Mouse (Mus musculus): ENCODE measurements around the gene Fkbp14.

The Fkbp14 gene

GRCm38 (mm10) chr6:54597208-54597607 lies at the start of gene Fkbp14:
Fkbp14 (minus strand) TSS chr6:54597308.
- peaks cover 28% of the 10 kb centered on the region for H3K4me1 ChIP-seq (replicated peaks; ENCODE audit: low read depth, low read length)
- H3K27me3 ChIP-seq (ENCODE audit: insufficient read depth, low read length): peaks cover 19% of the 10 kb centered on the region
- no peak within 1 kb of the TSS for H3K4me3 ChIP-seq (replicated peaks; ENCODE audit: low read length)
- no peaks in the 10 kb centered on the region for H3K9me3 ChIP-seq (ENCODE audit: low read length)
- TF ChIP-seq POU5F1 (IDR thresholded peaks at IDR 0.05; ENCODE audit: borderline replicate concordance, low read length): no peak
- TF ChIP-seq NANOG (IDR thresholded peaks at IDR 0.05; ENCODE audit: borderline replicate concordance, low read length): no peak
- no peak for TF ChIP-seq CTCF (conservative IDR thresholded peaks at IDR 0.05; ENCODE audit: low read length)
- H3K36me3 ChIP-seq (ENCODE audit: insufficient read depth, low read length): no peaks in the 10 kb centered on the region; the same call in 1 of the 2 replicates

- TF ChIP-seq NANOG (IDR thresholded peaks at IDR 0.05; ENCODE audit: borderline replicate concordance, low read length): no peak
- TF ChIP-seq CTCF (conservative IDR thresholded peaks at IDR 0.05; ENCODE audit: low read length): no peak
- TF ChIP-seq POU5F1 (IDR thresholded peaks at IDR 0.05; ENCODE audit: borderline replicate concordance, low read length): no peak
- Histone ChIP-seq H3K27me3 (ENCODE audit: insufficient read depth, low read length) (no peaks in the 10 kb centered on the region), H3K4me3 (replicated peaks; ENCODE audit: low read length) (no peak overlapping the region), H3K36me3 (ENCODE audit: insufficient read depth, low read length) (peaks cover 10% of the 10 kb centered on the region), H3K9me3 (ENCODE audit: low read length) (peaks cover 3% of the 10 kb centered on the region; the same call in 1 of the 2 replicates), H3K4me1 (replicated peaks; ENCODE audit: low read depth, low read length) (no peaks in the 10 kb centered on the region)
Observed at GRCm38 (mm10) chr6:54643181-54643580, 46.1 kb upstream of the Fkbp14 start.

GRCm38 (mm10) chr6:54641953-54642352 lies 44.8 kb upstream of the Fkbp14 start:
- Histone ChIP-seq H3K36me3 (ENCODE audit: insufficient read depth, low read length) (peaks cover 13% of the 10 kb centered on the region), H3K4me1 (replicated peaks; ENCODE audit: low read depth, low read length) (no peaks in the 10 kb centered on the region), H3K9me3 (ENCODE audit: low read length) (peaks cover 3% of the 10 kb centered on the region; the same call in 1 of the 2 replicates), H3K4me3 (replicated peaks; ENCODE audit: low read length) (no peak overlapping the region), H3K27me3 (ENCODE audit: insufficient read depth, low read length) (no peaks in the 10 kb centered on the region)
- TF ChIP-seq POU5F1 (IDR thresholded peaks at IDR 0.05; ENCODE audit: borderline replicate concordance, low read length) (no peak), NANOG (IDR thresholded peaks at IDR 0.05; ENCODE audit: borderline replicate concordance, low read length) (no peak), CTCF (conservative IDR thresholded peaks at IDR 0.05; ENCODE audit: low read length) (no peak)

GRCm38 (mm10) chr6:54639877-54640276 lies 42.8 kb upstream of the Fkbp14 start:
- TF ChIP-seq POU5F1 (IDR thresholded peaks at IDR 0.05; ENCODE audit: borderline replicate concordance, low read length) (no peak), NANOG (IDR thresholded peaks at IDR 0.05; ENCODE audit: borderline replicate concordance, low read length) (no peak), CTCF (conservative IDR thresholded peaks at IDR 0.05; ENCODE audit: low read length) (no peak)

GRCm38 (mm10) chr6:54631462-54631861 lies 34.4 kb upstream of the Fkbp14 start:
- Histone ChIP-seq H3K36me3 (ENCODE audit: insufficient read depth, low read length) (peaks cover 24% of the 10 kb centered on the region), H3K4me3 (replicated peaks; ENCODE audit: low read length) (no peak overlapping the region), H3K4me1 (replicated peaks; ENCODE audit: low read depth, low read length) (no peaks in the 10 kb centered on the region), H3K9me3 (ENCODE audit: low read length) (no peaks in the 10 kb centered on the region), H3K27me3 (ENCODE audit: insufficient read depth, low read length) (no peaks in the 10 kb centered on the region)
- TF ChIP-seq POU5F1 (IDR thresholded peaks at IDR 0.05; ENCODE audit: borderline replicate concordance, low read length): no peak
- no peak for TF ChIP-seq NANOG (IDR thresholded peaks at IDR 0.05; ENCODE audit: borderline replicate concordance, low read length)
- TF ChIP-seq CTCF (conservative IDR thresholded peaks at IDR 0.05; ENCODE audit: low read length): no peak

More at GRCm38 (mm10) chr6:54639877-54640276, 42.8 kb upstream of the Fkbp14 start:
- Histone ChIP-seq H3K27me3 (ENCODE audit: insufficient read depth, low read length) (no peaks in the 10 kb centered on the region), H3K9me3 (ENCODE audit: low read length) (peaks cover 3% of the 10 kb centered on the region; the same call in 1 of the 2 replicates), H3K4me3 (replicated peaks; ENCODE audit: low read length) (no peak overlapping the region), H3K4me1 (replicated peaks; ENCODE audit: low read depth, low read length) (no peaks in the 10 kb centered on the region), H3K36me3 (ENCODE audit: insufficient read depth, low read length) (peaks cover 13% of the 10 kb centered on the region)

GRCm38 (mm10) chr6:54629734-54630133 lies 32.6 kb upstream of the Fkbp14 start:
- Histone ChIP-seq H3K9me3 (ENCODE audit: low read length) (no peaks in the 10 kb centered on the region), H3K4me1 (replicated peaks; ENCODE audit: low read depth, low read length) (no peaks in the 10 kb centered on the region), H3K4me3 (replicated peaks; ENCODE audit: low read length) (no peak overlapping the region), H3K27me3 (ENCODE audit: insufficient read depth, low read length) (no peaks in the 10 kb centered on the region), H3K36me3 (ENCODE audit: insufficient read depth, low read length) (peaks cover 31% of the 10 kb centered on the region)
- TF ChIP-seq NANOG (IDR thresholded peaks at IDR 0.05; ENCODE audit: borderline replicate concordance, low read length) (no peak), POU5F1 (IDR thresholded peaks at IDR 0.05; ENCODE audit: borderline replicate concordance, low read length) (no peak), CTCF (conservative IDR thresholded peaks at IDR 0.05; ENCODE audit: low read length) (no peak)

- Histone ChIP-seq H3K9me3 (ENCODE audit: low read length) (no peaks in the 10 kb centered on the region), H3K36me3 (ENCODE audit: insufficient read depth, low read length) (peaks cover 38% of the 10 kb centered on the region), H3K27me3 (ENCODE audit: insufficient read depth, low read length) (no peaks in the 10 kb centered on the region), H3K4me1 (replicated peaks; ENCODE audit: low read depth, low read length) (no peaks in the 10 kb centered on the region), H3K4me3 (replicated peaks; ENCODE audit: low read length) (no peak overlapping the region)
- no peak for TF ChIP-seq POU5F1 (IDR thresholded peaks at IDR 0.05; ENCODE audit: borderline replicate concordance, low read length)
- no peak for TF ChIP-seq CTCF (conservative IDR thresholded peaks at IDR 0.05; ENCODE audit: low read length)
- TF ChIP-seq NANOG (IDR thresholded peaks at IDR 0.05; ENCODE audit: borderline replicate concordance, low read length): no peak
Observed at GRCm38 (mm10) chr6:54628381-54628780, 31.3 kb upstream of the Fkbp14 start.

GRCm38 (mm10) chr6:54620357-54620756 lies 23.2 kb upstream of the Fkbp14 start:
- Histone ChIP-seq H3K4me3 (replicated peaks; ENCODE audit: low read length) (no peak overlapping the region), H3K27me3 (ENCODE audit: insufficient read depth, low read length) (no peaks in the 10 kb centered on the region), H3K9me3 (ENCODE audit: low read length) (no peaks in the 10 kb centered on the region), H3K4me1 (replicated peaks; ENCODE audit: low read depth, low read length) (no peaks in the 10 kb centered on the region), H3K36me3 (ENCODE audit: insufficient read depth, low read length) (peaks cover 37% of the 10 kb centered on the region)
- TF ChIP-seq POU5F1 (IDR thresholded peaks at IDR 0.05; ENCODE audit: borderline replicate concordance, low read length) (no peak), CTCF (conservative IDR thresholded peaks at IDR 0.05; ENCODE audit: low read length) (no peak), NANOG (IDR thresholded peaks at IDR 0.05; ENCODE audit: borderline replicate concordance, low read length) (no peak)

- TF ChIP-seq NANOG (IDR thresholded peaks at IDR 0.05; ENCODE audit: borderline replicate concordance, low read length): no peak
- no peak for TF ChIP-seq CTCF (conservative IDR thresholded peaks at IDR 0.05; ENCODE audit: low read length)
- TF ChIP-seq POU5F1 (IDR thresholded peaks at IDR 0.05; ENCODE audit: borderline replicate concordance, low read length): no peak
- Histone ChIP-seq H3K27me3 (ENCODE audit: insufficient read depth, low read length) (no peaks in the 10 kb centered on the region), H3K4me1 (replicated peaks; ENCODE audit: low read depth, low read length) (no peaks in the 10 kb centered on the region), H3K4me3 (replicated peaks; ENCODE audit: low read length) (no peak overlapping the region), H3K9me3 (ENCODE audit: low read length) (no peaks in the 10 kb centered on the region), H3K36me3 (ENCODE audit: insufficient read depth, low read length) (peaks cover 33% of the 10 kb centered on the region)
Observed at GRCm38 (mm10) chr6:54619530-54619929, 22.4 kb upstream of the Fkbp14 start.
